Mouse (Mus musculus) midbrain, embryonic 13.5 days (tissue): ENCODE data around the gene Olfr437. TPM values are rescaled to one million over a fixed set of nuclear protein-coding genes. Genes with fewer than 3 reads are reported as not detected.
"Not testable (repeated sequence)": the region's sequence is repeated elsewhere in the genome, so short reads cannot be mapped to it uniquely, and the experiment has no call there.

Source experiments
- ATAC-seq: fragments of 200-750 bp; cut with Nextera tagmentation; 2 replicates; pipeline ENCODE4 v1.8.0; 2017; ENCODE audit warnings: mild to moderate bottlenecking, moderate TSS enrichment, moderate library complexity
- H3K27ac ChIP-seq: fragments of 300-500 bp; sonication (generic); 2 replicates; pipeline ENCODE4 v1.5.1; 2015; ENCODE audit warnings: inconsistent platforms, mild to moderate bottlenecking, moderate library complexity
- H3K27me3 ChIP-seq: fragments of 300-500 bp; sonication (generic); 2 replicates; pipeline ENCODE4 v1.6.1; 2015; ENCODE audit warnings: mild to moderate bottlenecking, inconsistent platforms
- H3K36me3 ChIP-seq: fragments of 300-500 bp; sonication (generic); 2 replicates; pipeline ENCODE4 v1.6.1; 2015; ENCODE audit warnings: mild to moderate bottlenecking, inconsistent platforms
- H3K4me1 ChIP-seq: fragments of 300-500 bp; sonication (generic); replicated peaks from 2 replicates; pipeline ENCODE4 v1.6.1; 2015; ENCODE audit warnings: inconsistent platforms
- H3K4me2 ChIP-seq: fragments of 300-500 bp; sonication (generic); replicated peaks from 2 replicates; pipeline ENCODE4 v1.6.1; 2015; ENCODE audit warnings: moderate library complexity, mild to moderate bottlenecking, inconsistent platforms
- H3K4me3 ChIP-seq: fragments of 300-500 bp; sonication (generic); replicated peaks from 2 replicates; pipeline ENCODE4 v1.5.1; 2015; ENCODE audit warnings: mild to moderate bottlenecking, inconsistent platforms
- H3K9ac ChIP-seq: fragments of 300-500 bp; sonication (generic); replicated peaks from 2 replicates; pipeline ENCODE4 v1.6.1; 2015; ENCODE audit warnings: mild to moderate bottlenecking, inconsistent platforms
- H3K9me3 ChIP-seq: fragments of 300-500 bp; sonication (generic); 2 replicates; pipeline ENCODE4 v1.6.1; 2016; ENCODE audit warnings: mild to moderate bottlenecking, inconsistent platforms
- polyA plus RNA-seq: library from polyadenylated mRNA; unstranded; fragments of >200 nt; fragmentation: Nextera tagmentation; extraction: Ambion mirVana; gene quantifications from 2 replicates; pipeline ENCODE4 v1.2.1, GENCODE M21; 2015

The Olfr437 gene
- polyA plus RNA-seq, 1 experiment from 2014 or later, result not detected

- H3K4me2 ChIP-seq, H3K9me3 ChIP-seq, ATAC-seq, H3K9ac ChIP-seq, H3K27ac ChIP-seq, H3K4me3 ChIP-seq, H3K4me1 ChIP-seq, H3K27me3 ChIP-seq, H3K36me3 ChIP-seq: not testable (repeated sequence)
Measured at GRCm38 (mm10) chr6:43212873-43213272, 49.8 kb downstream of the Olfr437 start, which contains the start of gene Olfr434. TSS of gene Olfr434 (plus strand) at chr6:43213021.

Other genes with a start within 250 kb of the Olfr437 start
- not detected in 2 replicates for gene Olfr446, start 241.9 kb upstream of the Olfr437 start, polyA plus RNA-seq
- not detected in 2 replicates for gene Olfr444, start 214.2 kb upstream of the Olfr437 start, polyA plus RNA-seq
- gene Olfr441, start 56.9 kb upstream of the Olfr437 start, polyA plus RNA-seq, result not detected in 2 replicates
- gene Olfr237-ps1, start 16.7 kb upstream of the Olfr437 start, polyA plus RNA-seq, result not detected in 2 replicates
- gene Olfr13, start 8.9 kb downstream of the Olfr437 start, polyA plus RNA-seq, result not detected in 2 replicates
- not detected in 2 replicates for gene Olfr435, start 33.9 kb downstream of the Olfr437 start, polyA plus RNA-seq
- gene Olfr434, start 49.7 kb downstream of the Olfr437 start, polyA plus RNA-seq, result not detected in 2 replicates
- gene Olfr47, start 68.2 kb downstream of the Olfr437 start, polyA plus RNA-seq, result not detected in 2 replicates
- gene Arhgef5, start 102.3 kb downstream of the Olfr437 start, polyA plus RNA-seq, result 1.8 and 2.0 TPM in 2 replicates
- not detected in 2 replicates for gene Nobox, start 146.3 kb downstream of the Olfr437 start, polyA plus RNA-seq